Mouse (Mus musculus) liver, embryonic 11.5 days (tissue): ENCODE data around the gene Ndrg3. TPM values are rescaled to one million over a fixed set of nuclear protein-coding genes. Genes with fewer than 3 reads are reported as not detected.
A peak's percentile ranks its signal among the peaks of the same experiment; 100 is the strongest.
"Not testable (repeated sequence)": the region's sequence is repeated elsewhere in the genome, so short reads cannot be mapped to it uniquely, and the experiment has no call there.

ENCODE experiments used
- ATAC-seq: fragments of 200-750 bp; cut with Nextera tagmentation; replicated peaks from 2 replicates; pipeline ENCODE4 v1.8.0; 2017; ENCODE audit warnings: moderate number of reproducible peaks, mild to moderate bottlenecking, moderate TSS enrichment, moderate library complexity; ENCODE audit not compliant: low FRiP score
- DNase-seq: peaks from one replicate; pipeline ENCODE4 v3.0.0-alpha.2; 2017; ENCODE audit warnings: low spot score
- H3K27ac ChIP-seq: fragments of 300-500 bp; sonication (generic); 2 replicates; pipeline ENCODE4 v1.5.1; 2014; ENCODE audit warnings: mild to moderate bottlenecking, low read depth, low read length, control low read depth
- H3K27me3 ChIP-seq: fragments of 300-500 bp; sonication (generic); replicated peaks from 2 replicates; pipeline ENCODE4 v1.6.1; 2014; ENCODE audit warnings: low read length, mixed read lengths; ENCODE audit not compliant: control insufficient read depth, insufficient read depth
- H3K36me3 ChIP-seq: fragments of 300-500 bp; sonication (generic); 2 replicates; pipeline ENCODE4 v1.6.1; 2014; ENCODE audit warnings: mild to moderate bottlenecking, low read length, moderate library complexity, mixed read lengths; ENCODE audit not compliant: control insufficient read depth, insufficient read depth
- H3K4me1 ChIP-seq: fragments of 300-500 bp; sonication (generic); replicated peaks from 2 replicates; pipeline ENCODE4 v1.6.1; 2014; ENCODE audit warnings: low read length, mixed read lengths; ENCODE audit not compliant: control insufficient read depth, insufficient read depth
- H3K4me2 ChIP-seq: fragments of 300-500 bp; sonication (generic); 2 replicates; pipeline ENCODE4 v1.6.1; 2014; ENCODE audit warnings: mild to moderate bottlenecking, control low read depth, moderate library complexity
- H3K4me3 ChIP-seq: fragments of 300-500 bp; sonication (generic); 2 replicates; pipeline ENCODE4 v1.5.1; 2014; ENCODE audit warnings: low read depth, low read length, control low read depth
- H3K9ac ChIP-seq: fragments of 300-500 bp; sonication (generic); 2 replicates; pipeline ENCODE4 v1.6.1; 2014; ENCODE audit warnings: low read depth, low read length, control low read depth
- H3K9me3 ChIP-seq: fragments of 300-500 bp; sonication (generic); 2 replicates; pipeline ENCODE4 v1.6.1; 2016; ENCODE audit warnings: low read length, inconsistent platforms, mixed read lengths; ENCODE audit not compliant: control insufficient read depth
- WGBS: fragments of 180-500 bp; shearing (Covaris S2); extraction: QIAGEN DNeasy Blood & Tissue Kit; methylation state at CpG from one replicate; pipeline ENCODE4 v1.1.7; 2014; 5-methylcytosine and 5-hydroxymethylcytosine counted together
- polyA plus RNA-seq: library from polyadenylated mRNA; unstranded; fragments of >200 nt; fragmentation: Nextera tagmentation; extraction: Ambion mirVana; gene quantifications from 2 replicates; pipeline ENCODE4 v1.2.1, GENCODE M21; 2014

Ndrg3 gene
- polyA plus RNA-seq, 1 experiment from 2014 or later: 58.9 TPM

DNA sequence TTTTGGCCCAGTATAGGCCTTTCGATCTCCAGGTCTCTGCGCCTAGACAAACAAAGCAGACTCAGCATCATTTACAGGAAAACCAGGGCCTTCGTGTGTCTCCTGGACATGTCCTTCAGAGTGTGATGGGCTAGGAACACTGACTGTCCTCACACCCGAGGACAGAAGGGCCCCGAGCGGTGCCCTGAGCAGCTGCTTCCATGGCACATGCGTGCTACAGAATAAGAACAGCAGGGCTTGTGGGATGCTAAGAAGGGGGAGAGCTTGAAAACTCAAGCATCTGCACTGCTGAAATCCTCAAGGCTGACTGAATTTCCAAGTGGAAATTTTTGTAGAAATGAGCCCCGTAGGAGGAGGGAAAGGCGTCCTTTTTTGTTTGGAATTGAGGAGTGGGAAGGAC is 94.8 kb downstream of the Ndrg3 start:
- no peaks in the 10 kb centered on the region for H3K9me3 ChIP-seq
- H3K4me1 ChIP-seq: peaks cover 29% of the 10 kb centered on the region
- 72% methylated on average over 9 of the region's 9 CpGs for WGBS
- H3K27me3 ChIP-seq: no peaks in the 10 kb centered on the region
- no peak overlapping the region for H3K4me2 ChIP-seq
- no peaks in the 10 kb centered on the region for H3K36me3 ChIP-seq
- no peak overlapping the region for H3K9ac ChIP-seq
- no peak overlapping the region for H3K4me3 ChIP-seq
- DNase-seq (no peak), ATAC-seq (no peak)
- no peak overlapping the region for H3K27ac ChIP-seq

DNA sequence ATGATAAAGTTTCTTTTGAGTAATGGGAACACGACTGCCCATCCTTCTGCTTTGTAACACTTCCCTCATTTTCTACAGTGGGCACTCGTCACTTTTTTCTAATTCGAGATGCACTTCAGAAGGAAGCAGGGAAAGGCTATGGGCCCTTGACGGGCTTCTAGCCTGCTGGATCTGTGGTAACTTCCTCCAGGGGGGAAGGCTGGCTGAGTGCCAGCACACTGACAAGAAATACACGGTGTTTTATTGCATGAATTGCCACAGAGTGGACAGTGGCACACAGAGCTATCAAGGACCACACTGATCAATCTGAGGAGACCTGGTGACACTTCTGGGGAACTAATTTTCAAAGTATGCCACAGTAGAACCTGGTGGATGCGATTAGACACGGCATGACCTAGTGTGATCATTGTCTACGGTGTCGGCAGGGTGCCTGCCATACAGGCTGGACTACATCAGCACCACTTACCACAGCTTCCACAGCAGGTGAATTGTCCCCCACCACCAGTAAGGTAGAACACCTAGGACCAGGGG is 95.4 kb downstream of the Ndrg3 start:
- H3K4me1 ChIP-seq: peaks cover 29% of the 10 kb centered on the region
- H3K27ac ChIP-seq: no peak overlapping the region
- H3K27me3 ChIP-seq: no peaks in the 10 kb centered on the region
- H3K4me3 ChIP-seq: no peak overlapping the region
- WGBS: 71% methylated on average over 9 of the region's 9 CpGs
- H3K9me3 ChIP-seq: no peaks in the 10 kb centered on the region
- H3K36me3 ChIP-seq: no peaks in the 10 kb centered on the region
- DNase-seq (no peak), ATAC-seq (no peak)
- no peak overlapping the region for H3K4me2 ChIP-seq
- H3K9ac ChIP-seq: no peak overlapping the region

DNA sequence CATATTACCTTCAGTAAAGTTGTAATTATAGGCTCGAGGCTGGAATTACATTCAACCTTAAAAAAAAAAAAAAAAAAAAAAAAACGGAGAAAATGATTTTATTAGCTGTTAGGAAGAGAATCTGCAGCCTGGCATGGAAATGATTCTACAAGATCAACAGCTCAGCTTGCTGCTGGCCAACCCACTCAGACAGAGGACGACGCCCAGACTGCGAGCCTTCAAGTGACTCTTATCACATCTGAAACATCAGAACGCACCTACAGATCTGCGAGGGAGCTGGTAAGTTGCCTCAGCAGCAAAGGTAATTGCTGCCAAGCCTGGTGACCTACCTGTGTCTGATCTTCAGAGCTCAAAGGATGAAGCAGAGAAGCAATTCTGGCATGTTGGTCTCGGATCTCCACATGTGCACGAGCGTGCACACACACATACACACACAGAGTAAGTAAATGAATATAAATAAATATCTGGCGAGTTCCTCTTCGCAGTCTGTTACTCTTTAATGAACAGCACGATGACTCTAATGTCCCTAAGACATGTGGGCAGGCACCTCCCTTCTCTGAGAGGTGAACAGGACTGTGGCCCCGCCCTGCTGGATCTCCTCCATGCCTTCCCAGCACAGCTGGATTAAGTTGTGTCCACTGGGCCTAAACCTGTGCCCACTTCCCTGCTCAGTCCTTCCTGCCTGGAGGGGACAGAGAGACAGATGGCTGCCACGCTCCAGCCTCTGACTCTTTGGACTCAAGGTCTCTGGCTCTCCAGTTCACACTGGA is 97.2 kb downstream of the Ndrg3 start:
- ATAC-seq (no peak), DNase-seq (no peak)
- no peak overlapping the region for H3K27ac ChIP-seq
- H3K9ac ChIP-seq: no peak overlapping the region
- H3K4me3 ChIP-seq: no peak overlapping the region
- no peaks in the 10 kb centered on the region for H3K36me3 ChIP-seq
- H3K4me1 ChIP-seq: peaks cover 29% of the 10 kb centered on the region
- H3K9me3 ChIP-seq: no peaks in the 10 kb centered on the region
- no peak overlapping the region for H3K4me2 ChIP-seq
- H3K27me3 ChIP-seq: no peaks in the 10 kb centered on the region
- WGBS: 66% methylated on average over 15 of the region's 15 CpGs

DNA sequence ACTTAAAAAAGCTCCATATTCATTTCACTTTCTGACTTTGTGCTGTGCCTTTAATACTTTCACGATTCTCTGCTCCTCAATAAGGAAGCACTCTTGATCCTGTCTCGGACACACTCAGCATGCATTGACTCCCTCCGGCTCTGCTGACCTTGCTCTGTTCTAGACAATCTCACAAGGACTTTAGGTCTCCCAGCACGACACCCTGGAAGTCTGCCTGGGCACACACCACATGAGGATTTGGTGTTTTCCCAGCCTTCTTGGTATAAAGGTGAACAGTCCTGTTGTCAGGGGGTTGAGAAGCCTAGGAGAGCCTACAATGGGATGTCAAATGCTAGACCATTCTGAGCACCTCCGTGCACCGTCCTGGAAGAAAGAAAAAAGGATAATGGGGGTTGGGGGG is 99.0 kb downstream of the Ndrg3 start:
- peaks cover 16% of the 10 kb centered on the region for H3K4me1 ChIP-seq
- ATAC-seq (no peak), DNase-seq (no peak)
- no peak overlapping the region for H3K4me3 ChIP-seq
- no peaks in the 10 kb centered on the region for H3K9me3 ChIP-seq
- H3K27me3 ChIP-seq: no peaks in the 10 kb centered on the region
- no peaks in the 10 kb centered on the region for H3K36me3 ChIP-seq
- no peak overlapping the region for H3K9ac ChIP-seq
- H3K4me2 ChIP-seq: no peak overlapping the region
- no peak overlapping the region for H3K27ac ChIP-seq
- 80% methylated on average over 6 of the region's 6 CpGs for WGBS

DNA sequence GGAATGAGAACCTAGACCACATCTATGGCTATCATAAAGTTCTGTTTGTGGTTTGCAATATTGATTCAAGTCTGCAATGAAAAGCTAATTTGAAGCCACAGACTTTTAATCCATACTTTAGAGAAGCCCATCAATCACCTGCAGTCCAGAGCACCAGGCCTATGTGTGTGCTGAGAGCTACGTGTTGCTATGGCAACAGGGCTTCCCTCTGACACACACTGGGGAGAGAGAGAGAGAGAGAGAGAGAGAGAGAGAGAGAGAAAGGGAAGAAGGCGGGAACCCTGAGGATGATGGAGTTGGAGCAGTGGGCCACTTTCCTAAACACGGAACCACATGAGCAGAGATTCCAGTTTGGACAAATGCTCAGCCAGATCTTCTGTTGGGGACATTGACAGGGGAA is 99.6 kb downstream of the Ndrg3 start:
- 54% methylated on average over 3 of the region's 3 CpGs for WGBS
- H3K36me3 ChIP-seq: no peaks in the 10 kb centered on the region
- DNase-seq: no peak

DNA sequence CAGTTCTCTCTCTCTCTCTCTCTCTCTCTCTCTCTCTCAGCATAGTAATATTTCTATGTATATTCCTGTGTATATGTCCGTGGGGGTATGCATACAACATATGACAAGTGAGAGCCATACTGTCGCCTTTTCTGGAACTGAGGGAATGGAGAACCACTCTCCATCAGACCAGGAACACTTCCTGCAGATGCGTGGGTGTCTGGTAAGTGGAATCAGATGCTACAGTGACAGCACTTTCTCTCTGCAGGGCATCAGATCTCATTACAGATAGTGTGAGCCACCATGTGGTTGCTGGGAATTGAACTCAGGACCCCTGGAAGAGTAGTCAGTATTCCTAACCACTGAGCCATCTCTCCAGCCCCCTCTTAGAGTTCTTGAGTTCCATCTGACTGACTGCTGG is 103.4 kb downstream of the Ndrg3 start:
- Histone ChIP-seq H3K9me3 (no peaks in the 10 kb centered on the region), H3K4me2 (no peak overlapping the region)
- 66% methylated on average over 3 of the region's 3 CpGs for WGBS

More for the DNA sequence above, 99.6 kb downstream of the Ndrg3 start:
- peaks cover 14% of the 10 kb centered on the region for H3K4me1 ChIP-seq
- H3K4me2 ChIP-seq: no peak overlapping the region
- H3K27ac ChIP-seq: no peak overlapping the region
- ATAC-seq: no peak
- H3K4me3 ChIP-seq: no peak overlapping the region
- no peaks in the 10 kb centered on the region for H3K27me3 ChIP-seq
- no peaks in the 10 kb centered on the region for H3K9me3 ChIP-seq
- no peak overlapping the region for H3K9ac ChIP-seq

DNA sequence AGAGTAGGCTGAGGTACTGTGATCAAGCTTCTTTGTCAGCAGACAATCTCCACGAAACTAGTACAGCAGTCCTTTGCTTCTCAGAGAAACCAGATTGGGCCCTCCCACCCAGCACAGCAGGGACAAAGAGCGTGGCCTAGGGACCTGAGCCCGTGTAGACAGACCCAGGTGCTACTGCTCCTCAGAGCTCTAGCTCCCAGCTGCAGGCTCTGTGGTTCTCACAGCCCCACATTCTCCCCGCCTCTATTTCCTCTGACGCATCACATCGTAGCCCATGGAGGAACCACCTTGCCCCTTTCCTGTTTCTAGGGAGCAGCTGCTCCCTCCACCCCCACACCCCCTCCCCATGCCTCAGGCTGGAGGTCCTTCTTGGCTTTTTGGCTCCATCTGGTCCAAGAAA is 104.8 kb downstream of the Ndrg3 start, which contains the start of gene Sla2:
TSS of gene Sla2 (minus strand) at position 176 of the 400 bp plus-strand sequence.
- ATAC-seq (no peak), DNase-seq (no peak)
- Histone ChIP-seq H3K27me3 (no peaks in the 10 kb centered on the region), H3K36me3 (no peaks in the 10 kb centered on the region), H3K4me1 (peaks cover 31% of the 10 kb centered on the region), H3K9me3 (no peaks in the 10 kb centered on the region), H3K4me2 (peak within 1 kb of the TSS; percentile 33), H3K27ac (no peak within 1 kb of the TSS), H3K9ac (peak within 1 kb of the TSS; percentile 37; the same call in 1 of the 2 replicates), H3K4me3 (peak within 1 kb of the TSS; percentile 26)
- 37% methylated on average over 6 of the region's 6 CpGs for WGBS

More for the DNA sequence above, 103.4 kb downstream of the Ndrg3 start:
- ATAC-seq (no peak), DNase-seq (no peak)
- Histone ChIP-seq H3K9ac (no peak overlapping the region), H3K4me3 (no peak overlapping the region), H3K27ac (no peak overlapping the region), H3K27me3 (no peaks in the 10 kb centered on the region), H3K36me3 (no peaks in the 10 kb centered on the region), H3K4me1 (peaks cover 22% of the 10 kb centered on the region)

DNA sequence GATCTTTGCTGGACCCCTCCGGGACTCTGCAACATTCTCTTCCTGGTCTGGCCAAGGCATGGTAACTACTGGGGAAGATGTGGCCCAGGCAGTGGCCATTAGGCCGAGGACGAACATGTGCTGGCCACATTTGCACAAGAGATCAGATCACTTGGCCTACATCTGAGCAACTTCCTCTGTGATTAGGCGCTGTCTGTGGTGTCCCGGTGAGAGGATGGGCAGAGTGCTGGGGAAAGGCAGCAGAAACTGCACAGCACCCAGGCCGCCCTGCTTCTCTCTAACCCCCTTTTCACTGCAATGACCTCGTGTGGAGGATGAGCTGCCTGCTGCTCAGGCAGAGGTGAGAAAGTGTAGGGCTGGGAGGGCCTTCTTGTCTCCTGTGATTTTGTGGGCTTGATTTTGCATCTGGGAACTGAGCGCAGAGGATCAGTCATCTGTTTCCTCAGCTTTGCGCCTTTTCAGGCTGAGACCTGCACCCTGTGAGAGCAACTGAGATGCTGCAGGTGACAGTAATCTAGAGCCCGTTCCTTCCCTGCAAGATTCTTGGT is 105.7 kb downstream of the Ndrg3 start:
- Histone ChIP-seq H3K27ac (no peak overlapping the region), H3K4me1 (peaks cover 34% of the 10 kb centered on the region), H3K4me3 (peak overlapping the region; percentile 26), H3K4me2 (peak overlapping the region; percentile 33), H3K9me3 (no peaks in the 10 kb centered on the region), H3K9ac (no peak overlapping the region), H3K27me3 (no peaks in the 10 kb centered on the region), H3K36me3 (no peaks in the 10 kb centered on the region)
- WGBS: 60% methylated on average over 10 of the region's 10 CpGs
- no peak for DNase-seq
- no peak for ATAC-seq

DNA sequence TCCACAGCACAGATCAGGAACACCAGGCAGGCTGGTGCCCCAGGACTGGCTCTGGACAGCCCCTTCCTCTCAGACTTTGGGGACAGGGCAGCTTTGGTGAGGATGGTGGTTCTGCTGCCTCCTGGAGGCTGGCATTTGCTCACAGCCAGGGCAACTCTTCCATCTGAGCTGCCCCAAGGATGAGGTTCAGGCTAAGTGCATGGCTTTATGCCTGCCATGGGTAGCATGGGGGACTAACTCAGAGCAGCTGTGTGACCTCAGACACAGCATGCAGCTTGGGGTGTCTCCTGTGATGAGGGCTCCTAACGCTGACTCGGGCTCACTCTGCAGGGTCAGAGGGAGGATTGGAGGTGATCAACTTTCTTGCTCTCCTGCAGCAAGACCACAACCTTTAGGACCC is 106.2 kb downstream of the Ndrg3 start:
- H3K4me2 ChIP-seq, H3K4me3 ChIP-seq, H3K9me3 ChIP-seq, DNase-seq, H3K27ac ChIP-seq, H3K27me3 ChIP-seq, H3K36me3 ChIP-seq, H3K9ac ChIP-seq, ATAC-seq: not testable (repeated sequence)
- 60% methylated on average over 2 of the region's 2 CpGs for WGBS
- H3K4me1 ChIP-seq: peaks cover 34% of the 10 kb centered on the region
